Mouse (Mus musculus) limb, embryonic 12.5 days (tissue): ENCODE results near the gene Mbnl2. TPM values are rescaled to one million over a fixed set of nuclear protein-coding genes. Genes with fewer than 3 reads are reported as not detected.

Experiments used
- ATAC-seq: fragments of 200-750 bp; cut with Nextera tagmentation; 2 replicates; pipeline ENCODE4 v1.8.0; 2017; ENCODE audit warnings: low read depth, moderate TSS enrichment; ENCODE audit not compliant: insufficient number of reproducible peaks, insufficient read depth, low FRiP score, low TSS enrichment
- H3K27ac ChIP-seq: fragments of 300-500 bp; sonication (generic); 2 replicates; pipeline ENCODE4 v1.5.1; 2016; ENCODE audit warnings: mild to moderate bottlenecking, moderate library complexity
- H3K27me3 ChIP-seq: fragments of 300-500 bp; sonication (generic); 2 replicates; pipeline ENCODE4 v1.6.1; 2016; ENCODE audit warnings: mild to moderate bottlenecking, moderate library complexity
- H3K36me3 ChIP-seq: fragments of 300-500 bp; sonication (generic); 2 replicates; pipeline ENCODE4 v1.6.1; 2016; ENCODE audit warnings: mild to moderate bottlenecking, moderate library complexity
- H3K4me1 ChIP-seq: fragments of 300-500 bp; sonication (generic); replicated peaks from 2 replicates; pipeline ENCODE4 v1.6.1; 2016
- H3K4me2 ChIP-seq: fragments of 300-500 bp; sonication (generic); 2 replicates; pipeline ENCODE4 v1.6.1; 2016; ENCODE audit warnings: mild to moderate bottlenecking, moderate library complexity
- H3K4me3 ChIP-seq: fragments of 300-500 bp; sonication (generic); replicated peaks from 2 replicates; pipeline ENCODE4 v1.5.1; 2016; ENCODE audit warnings: mild to moderate bottlenecking
- H3K9ac ChIP-seq: fragments of 300-500 bp; sonication (generic); replicated peaks from 2 replicates; pipeline ENCODE4 v1.6.1; 2016; ENCODE audit warnings: mild to moderate bottlenecking, moderate library complexity
- H3K9me3 ChIP-seq: fragments of 300-500 bp; sonication (generic); 2 replicates; pipeline ENCODE4 v1.6.1; 2016; ENCODE audit warnings: mild to moderate bottlenecking, moderate library complexity
- WGBS: fragments of 180-500 bp; shearing (Covaris S2); methylation state at CpG from one replicate; pipeline ENCODE4 v1.1.7; 2016; 5-methylcytosine and 5-hydroxymethylcytosine counted together
- polyA plus RNA-seq: library from polyadenylated mRNA; unstranded; fragments of >200 nt; fragmentation: Nextera tagmentation; extraction: Ambion mirVana; gene quantifications from 2 replicates; pipeline ENCODE4 v1.2.1, GENCODE M21; 2016

The Mbnl2 gene
- polyA plus RNA-seq, 1 experiment from 2014 or later: 79.0 TPM

- Histone ChIP-seq H3K36me3 (peaks cover 17% of the 10 kb centered on the region; the same call in 1 of the 2 replicates), H3K4me3 (no peak overlapping the region), H3K4me2 (no peak overlapping the region), H3K27me3 (no peaks in the 10 kb centered on the region), H3K27ac (peak overlapping the region; percentile 72), H3K4me1 (peaks cover 5% of the 10 kb centered on the region; the same call in 1 of the 2 replicates), H3K9me3 (no peaks in the 10 kb centered on the region), H3K9ac (no peak overlapping the region)
- WGBS: 70% methylated on average over 8 of the region's 8 CpGs
- ATAC-seq: no peak
These were observed 158.5 kb downstream of the Mbnl2 start for GRCm38 (mm10) chr14:120433931-120434398.

DNA sequence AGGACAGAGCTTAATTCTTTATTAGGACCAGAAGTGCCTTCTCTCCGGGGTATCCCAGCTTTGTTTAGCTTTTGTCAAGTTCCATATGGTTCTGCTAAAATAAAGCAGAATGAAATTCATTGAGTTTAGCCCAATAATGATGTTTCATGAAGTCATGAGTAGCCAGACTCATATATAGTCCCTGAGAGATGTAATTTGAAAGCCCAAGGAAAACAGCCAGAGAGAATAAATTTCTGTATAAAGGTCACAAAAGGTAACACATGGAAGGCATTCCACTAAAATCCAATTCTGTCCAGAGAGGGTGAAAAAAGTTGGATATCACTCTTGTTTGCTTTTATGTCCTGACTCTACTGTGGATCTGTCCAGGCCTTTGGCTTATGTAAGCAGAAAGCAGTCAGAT lies 159.4 kb downstream of the Mbnl2 start:
- no peak for ATAC-seq
- H3K4me3 ChIP-seq: no peak overlapping the region
- 54% methylated on average over 1 of the region's 1 CpGs for WGBS

DNA sequence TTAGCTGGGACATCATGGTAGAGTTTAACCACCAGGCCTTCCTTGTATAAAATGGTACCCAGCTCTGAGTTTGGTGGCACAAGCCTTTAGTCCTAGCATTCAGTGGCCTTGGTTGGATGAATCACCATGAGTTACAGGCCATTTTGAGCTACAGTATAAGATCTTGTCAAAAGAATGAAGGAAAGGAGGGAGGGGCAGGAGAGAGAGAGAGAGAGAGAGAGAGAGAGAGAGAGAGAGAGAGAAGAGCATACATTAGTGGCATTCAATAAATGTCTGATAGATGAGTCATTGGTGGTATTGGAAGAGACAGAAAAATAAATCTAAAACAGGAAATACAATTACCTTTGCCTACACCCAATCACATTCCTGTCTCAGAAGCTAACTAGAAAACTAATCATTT lies 165.2 kb downstream of the Mbnl2 start:
- Histone ChIP-seq H3K4me2 (no peak overlapping the region), H3K27ac (no peak overlapping the region), H3K9ac (no peak overlapping the region), H3K4me3 (no peak overlapping the region), H3K27me3 (no peaks in the 10 kb centered on the region), H3K36me3 (peaks cover 3% of the 10 kb centered on the region; the same call in 1 of the 2 replicates), H3K4me1 (no peaks in the 10 kb centered on the region), H3K9me3 (0 out of 2 replicates have a peak, but pooled peaks cover 4% of the 10 kb centered on the region)
- ATAC-seq: no peak

More for the DNA sequence above, 159.4 kb downstream of the Mbnl2 start:
- Histone ChIP-seq H3K9me3 (no peaks in the 10 kb centered on the region), H3K4me2 (no peak overlapping the region), H3K27ac (no peak overlapping the region), H3K9ac (no peak overlapping the region), H3K36me3 (peaks cover 9% of the 10 kb centered on the region; the same call in 1 of the 2 replicates), H3K27me3 (no peaks in the 10 kb centered on the region), H3K4me1 (peaks cover 5% of the 10 kb centered on the region; the same call in 1 of the 2 replicates)

DNA sequence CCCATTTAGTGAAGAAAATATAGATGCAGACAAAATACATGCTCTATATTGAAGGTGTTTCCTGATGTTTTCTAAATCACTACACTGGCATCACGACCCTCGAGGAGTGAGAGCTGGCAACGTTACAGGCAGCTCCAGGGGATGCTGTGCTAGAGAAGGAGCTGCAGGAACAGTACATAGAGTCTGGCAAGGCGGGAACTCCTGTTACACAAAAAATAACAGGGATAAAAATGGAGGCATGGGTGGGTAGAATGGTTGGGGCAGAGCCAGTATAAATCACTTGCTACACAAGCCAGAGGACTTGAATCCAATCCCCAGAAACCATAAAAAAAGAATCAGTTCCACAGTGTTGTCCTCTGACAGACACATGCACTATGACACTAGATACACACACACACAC lies 165.8 kb downstream of the Mbnl2 start:
- Histone ChIP-seq H3K4me2 (no peak overlapping the region), H3K9ac (no peak overlapping the region), H3K36me3 (peaks cover 3% of the 10 kb centered on the region; the same call in 1 of the 2 replicates), H3K4me3 (no peak overlapping the region), H3K9me3 (0 out of 2 replicates have a peak, but pooled peaks cover 4% of the 10 kb centered on the region), H3K27ac (no peak overlapping the region), H3K27me3 (no peaks in the 10 kb centered on the region), H3K4me1 (no peaks in the 10 kb centered on the region)
- WGBS: 76% methylated on average over 4 of the region's 4 CpGs
- ATAC-seq: no peak

- H3K9ac ChIP-seq: no peak overlapping the region
- WGBS: 88% methylated on average over 13 of the region's 13 CpGs
- H3K27ac ChIP-seq: no peak overlapping the region
- H3K27me3 ChIP-seq: no peaks in the 10 kb centered on the region
- no peaks in the 10 kb centered on the region for H3K4me1 ChIP-seq
- no peak for ATAC-seq
- 0 out of 2 replicates have a peak, but pooled peaks cover 1% of the 10 kb centered on the region for H3K36me3 ChIP-seq
- no peak overlapping the region for H3K4me2 ChIP-seq
- H3K9me3 ChIP-seq: 0 out of 2 replicates have a peak, but pooled peaks cover 4% of the 10 kb centered on the region
- no peak overlapping the region for H3K4me3 ChIP-seq
These were observed 166.4 kb downstream of the Mbnl2 start for GRCm38 (mm10) chr14:120441836-120442235.

GRCm38 (mm10) chr14:120454221-120454620 lies 178.8 kb downstream of the Mbnl2 start:
- no peak overlapping the region for H3K9ac ChIP-seq
- no peaks in the 10 kb centered on the region for H3K27me3 ChIP-seq
- H3K4me1 ChIP-seq: no peaks in the 10 kb centered on the region
- peaks cover 12% of the 10 kb centered on the region; the same call in 1 of the 2 replicates for H3K9me3 ChIP-seq
- no peak overlapping the region for H3K4me2 ChIP-seq
- H3K27ac ChIP-seq: no peak overlapping the region
- H3K4me3 ChIP-seq: no peak overlapping the region
- no peaks in the 10 kb centered on the region for H3K36me3 ChIP-seq
- no peak for ATAC-seq
- 94% methylated on average over 7 of the region's 7 CpGs for WGBS

DNA sequence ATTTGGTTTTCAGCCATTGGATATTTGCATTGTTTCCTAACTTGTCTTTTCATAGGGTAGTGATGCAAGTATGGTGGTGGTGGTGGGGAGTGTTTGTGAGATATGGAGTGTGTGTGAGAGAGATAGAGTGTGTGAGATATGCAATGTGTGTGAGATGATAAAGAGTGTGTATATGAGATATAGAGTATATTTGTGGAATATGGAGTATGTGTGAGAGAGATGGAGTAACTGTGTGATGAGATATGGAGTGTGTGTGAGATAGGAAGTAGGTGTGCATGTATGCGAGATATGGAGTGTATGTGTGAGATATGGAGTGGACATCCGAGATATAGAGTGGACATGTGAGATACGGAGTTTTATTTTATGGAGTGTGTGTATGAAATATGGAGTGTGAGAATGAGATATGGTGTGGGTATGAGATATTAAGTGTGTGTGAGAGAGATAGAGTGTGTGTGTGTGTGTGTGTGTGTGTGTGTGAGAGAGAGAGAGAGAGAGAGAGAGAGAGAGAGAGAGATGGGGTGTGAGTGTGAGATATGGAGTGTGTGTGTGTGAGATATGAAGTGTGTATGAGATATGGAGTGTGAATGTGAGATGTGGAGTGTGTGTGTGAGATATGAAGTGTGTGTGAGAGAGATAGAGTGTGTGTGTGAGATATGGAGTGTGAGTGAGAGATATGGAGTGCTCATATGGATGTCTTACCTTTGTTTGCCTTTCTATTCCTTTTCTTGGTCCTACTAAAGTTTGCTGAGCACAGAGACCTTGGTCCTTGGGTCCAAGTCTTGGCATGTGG lies 188.7 kb downstream of the Mbnl2 start:
- H3K4me3 ChIP-seq: no peak overlapping the region

GRCm38 (mm10) chr14:120466816-120467215 lies 191.3 kb downstream of the Mbnl2 start:
- H3K4me2 ChIP-seq: no peak overlapping the region
- ATAC-seq: no peak
- no peaks in the 10 kb centered on the region for H3K9me3 ChIP-seq

More for the DNA sequence above, 188.7 kb downstream of the Mbnl2 start:
- H3K4me2 ChIP-seq: no peak overlapping the region
- no peaks in the 10 kb centered on the region for H3K36me3 ChIP-seq
- no peak overlapping the region for H3K9ac ChIP-seq
- no peak for ATAC-seq
- no peaks in the 10 kb centered on the region for H3K9me3 ChIP-seq
- no peaks in the 10 kb centered on the region for H3K4me1 ChIP-seq
- no peak overlapping the region for H3K27ac ChIP-seq
- WGBS: 96% methylated on average over 3 of the region's 3 CpGs
- H3K27me3 ChIP-seq: no peaks in the 10 kb centered on the region

DNA sequence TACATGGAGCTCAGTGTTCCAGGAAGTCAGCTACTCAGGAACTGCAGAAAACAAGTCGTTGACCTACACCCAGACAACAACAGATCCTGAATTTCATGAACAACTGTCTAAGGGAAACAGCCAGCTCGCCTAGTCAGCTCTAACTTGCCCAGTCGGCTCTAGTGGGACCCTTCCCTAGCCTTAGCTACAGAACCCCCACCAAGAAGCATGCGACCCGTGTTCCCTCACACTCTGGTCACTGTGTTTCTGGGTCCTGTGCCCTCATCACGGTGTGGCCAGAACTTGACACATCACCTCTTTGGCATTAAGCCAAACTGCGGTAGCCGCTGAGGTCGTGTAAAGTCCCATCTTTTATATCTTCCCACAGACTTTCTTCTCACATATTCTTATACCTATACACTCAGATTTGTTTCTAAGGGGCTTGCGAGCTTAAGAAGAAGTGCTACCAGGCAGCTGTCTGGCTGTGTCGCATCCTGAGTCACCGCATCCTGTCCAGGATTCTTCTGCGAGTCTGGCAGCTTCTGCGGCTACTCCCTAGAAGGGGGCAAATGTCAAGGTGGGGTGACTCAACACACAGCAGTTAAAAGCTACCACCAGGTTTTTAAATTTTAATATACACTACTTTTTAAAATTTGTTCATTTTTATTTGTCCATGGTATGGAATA lies 193.8 kb downstream of the Mbnl2 start:
- Histone ChIP-seq H3K4me2 (no peak overlapping the region), H3K4me3 (no peak overlapping the region), H3K9ac (no peak overlapping the region), H3K9me3 (no peaks in the 10 kb centered on the region), H3K36me3 (no peaks in the 10 kb centered on the region), H3K4me1 (no peaks in the 10 kb centered on the region), H3K27me3 (no peaks in the 10 kb centered on the region), H3K27ac (no peak overlapping the region)
- ATAC-seq: no peak
- WGBS: 85% methylated on average over 14 of the region's 14 CpGs

More at GRCm38 (mm10) chr14:120466816-120467215, 191.3 kb downstream of the Mbnl2 start:
- Histone ChIP-seq H3K4me1 (no peaks in the 10 kb centered on the region), H3K36me3 (no peaks in the 10 kb centered on the region), H3K27me3 (no peaks in the 10 kb centered on the region), H3K27ac (no peak overlapping the region), H3K4me3 (no peak overlapping the region), H3K9ac (no peak overlapping the region)
- 78% methylated on average over 4 of the region's 4 CpGs for WGBS

DNA sequence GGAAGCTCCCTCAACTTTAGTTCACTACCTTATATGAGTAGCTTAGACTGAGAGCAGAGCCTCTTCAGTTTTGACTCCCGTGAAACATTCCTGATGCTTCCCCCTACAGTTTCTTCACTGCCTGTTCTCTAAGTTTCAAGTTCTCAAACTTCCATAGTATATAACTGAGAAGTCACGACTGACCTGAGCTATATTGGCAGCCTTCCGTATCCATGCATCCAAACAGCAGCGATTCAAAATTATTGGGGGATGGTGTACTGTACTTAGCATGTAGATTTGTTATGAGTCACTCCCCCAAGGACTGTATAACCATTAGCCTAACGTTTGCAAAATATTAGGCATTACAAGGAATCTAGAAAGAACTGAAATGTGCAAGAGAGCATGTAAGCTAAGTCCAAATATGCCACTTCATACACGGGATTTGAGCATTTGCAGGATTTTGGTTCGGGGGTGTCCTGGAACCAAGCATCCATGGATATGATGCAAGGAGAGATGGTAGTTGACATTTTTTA lies 200.8 kb downstream of the Mbnl2 start:
- no peaks in the 10 kb centered on the region for H3K36me3 ChIP-seq
- 69% methylated on average over 7 of the region's 7 CpGs for WGBS
- peak overlapping the region; percentile 77 for H3K4me2 ChIP-seq
- peak overlapping the region; percentile 71 for H3K4me3 ChIP-seq
- no peak for ATAC-seq
- no peak overlapping the region for H3K9ac ChIP-seq
- peaks cover 11% of the 10 kb centered on the region for H3K4me1 ChIP-seq
- H3K27me3 ChIP-seq: no peaks in the 10 kb centered on the region
- no peaks in the 10 kb centered on the region for H3K9me3 ChIP-seq
- H3K27ac ChIP-seq: no peak overlapping the region
